Mouse (Mus musculus): Measurements from ENCODE around the gene Ly6g6f. TPM values are rescaled to one million over a fixed set of nuclear protein-coding genes. Genes with fewer than 3 reads are reported as not detected.

Gene Ly6g6f
- polyA plus RNA-seq, 1 experiment from 2014 or later, result 1.1 TPM

DNA sequence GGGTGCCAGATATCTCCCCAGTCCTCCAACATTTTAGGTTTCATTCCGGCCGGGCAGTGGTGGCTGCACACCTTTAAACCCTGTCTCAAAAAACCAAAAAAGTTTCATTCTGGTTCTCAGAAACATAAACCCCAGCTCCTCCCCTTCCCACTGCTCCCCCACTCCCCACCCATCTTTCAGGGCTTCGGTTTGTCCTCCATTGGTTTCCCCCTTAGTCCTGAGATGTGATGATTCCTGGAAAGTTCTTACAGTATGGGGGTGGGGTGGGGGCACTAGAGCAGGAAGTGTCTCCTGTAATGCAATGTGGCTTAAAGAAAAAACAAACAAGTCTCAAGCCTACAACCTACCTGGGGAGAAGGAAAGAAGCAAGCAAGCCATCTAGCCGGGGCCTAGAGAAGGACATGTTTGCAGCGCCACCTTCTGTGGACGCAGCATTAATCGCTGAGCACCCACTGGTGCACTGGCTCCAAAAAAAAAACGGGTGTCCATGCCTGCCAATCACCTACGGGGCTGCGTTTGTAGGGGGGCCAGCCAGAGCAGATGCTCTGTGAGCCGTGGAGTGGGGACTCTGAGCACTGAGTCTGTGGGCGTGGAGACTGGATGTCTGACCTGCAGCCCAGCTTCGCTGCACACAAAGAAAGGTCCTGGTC, 20.5 kb upstream of the Ly6g6f start:
- peaks cover 24% of the 10 kb centered on the region for H3K4me1 ChIP-seq (replicated peaks)
- H3K27ac ChIP-seq (ENCODE audit: poor library complexity, severe bottlenecking), result no peak overlapping the region
- WGBS, result 29% methylated on average over 13 of the region's 13 CpGs
- peak overlapping the region; percentile 29; the same call in 1 of the 2 replicates for H3K4me2 ChIP-seq
- no peak for ATAC-seq (ENCODE audit: insufficient number of reproducible peaks, low FRiP score)
- peaks cover 31% of the 10 kb centered on the region for H3K36me3 ChIP-seq
- no peak overlapping the region for H3K4me3 ChIP-seq
- H3K9me3 ChIP-seq (replicated peaks), result no peaks in the 10 kb centered on the region
- H3K27me3 ChIP-seq (replicated peaks), result no peaks in the 10 kb centered on the region
- H3K9ac ChIP-seq, result peak overlapping the region; percentile 52

DNA sequence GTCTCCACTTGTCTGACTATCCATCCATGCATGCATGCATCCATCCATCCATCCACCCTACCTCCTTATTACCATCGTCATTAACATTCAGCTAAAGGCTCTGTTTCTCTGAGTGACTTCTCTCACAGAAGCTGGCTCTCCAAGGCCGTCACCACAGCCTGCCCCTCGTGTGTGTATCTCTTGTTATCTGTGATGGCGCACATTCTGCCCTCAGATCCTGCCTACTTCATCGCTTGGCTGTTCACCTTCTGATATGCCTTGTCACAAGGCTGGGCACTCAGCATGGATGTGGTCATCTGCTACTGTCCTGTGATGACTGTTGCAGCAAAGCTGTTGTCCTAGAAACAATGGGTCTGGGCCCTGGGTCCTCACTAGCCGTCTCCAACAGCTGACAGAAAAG, 19.3 kb upstream of the Ly6g6f start:
- no peak for ATAC-seq (ENCODE audit: insufficient number of reproducible peaks, low FRiP score)
- WGBS, result 52% methylated on average over 6 of the region's 6 CpGs
- Histone ChIP-seq H3K4me3 (no peak overlapping the region), H3K36me3 (peaks cover 42% of the 10 kb centered on the region), H3K27ac (ENCODE audit: poor library complexity, severe bottlenecking) (no peak overlapping the region), H3K4me1 (replicated peaks) (peaks cover 29% of the 10 kb centered on the region), H3K9me3 (replicated peaks) (no peaks in the 10 kb centered on the region), H3K9ac (no peak overlapping the region), H3K4me2 (no peak overlapping the region), H3K27me3 (replicated peaks) (no peaks in the 10 kb centered on the region)

- Histone ChIP-seq H3K4me2 (no peak overlapping the region), H3K4me1 (replicated peaks) (peaks cover 29% of the 10 kb centered on the region), H3K9me3 (replicated peaks) (no peaks in the 10 kb centered on the region), H3K4me3 (no peak overlapping the region), H3K27me3 (replicated peaks) (no peaks in the 10 kb centered on the region), H3K27ac (ENCODE audit: poor library complexity, severe bottlenecking) (no peak overlapping the region), H3K9ac (no peak overlapping the region), H3K36me3 (peaks cover 49% of the 10 kb centered on the region)
- 83% methylated on average over 7 of the region's 7 CpGs for WGBS
- no peak for ATAC-seq (ENCODE audit: insufficient number of reproducible peaks, low FRiP score)
Measured at GRCm38 (mm10) chr17:35104079-35104478, 18.7 kb upstream of the Ly6g6f start.

- no peaks in the 10 kb centered on the region for H3K9me3 ChIP-seq (replicated peaks)
- H3K4me3 ChIP-seq, result no peak overlapping the region
- H3K4me2 ChIP-seq, result no peak overlapping the region
- ATAC-seq (ENCODE audit: insufficient number of reproducible peaks, low FRiP score), result no peak
- H3K27me3 ChIP-seq (replicated peaks), result no peaks in the 10 kb centered on the region
- H3K27ac ChIP-seq (ENCODE audit: poor library complexity, severe bottlenecking), result no peak overlapping the region
- peaks cover 57% of the 10 kb centered on the region for H3K36me3 ChIP-seq
- no peak overlapping the region for H3K9ac ChIP-seq
- H3K4me1 ChIP-seq (replicated peaks), result peaks cover 29% of the 10 kb centered on the region
- 52% methylated on average over 6 of the region's 6 CpGs for WGBS
Measured at GRCm38 (mm10) chr17:35103221-35103690, 17.8 kb upstream of the Ly6g6f start.

GRCm38 (mm10) chr17:35102299-35102698, 16.9 kb upstream of the Ly6g6f start:
- Histone ChIP-seq H3K27me3 (replicated peaks) (no peaks in the 10 kb centered on the region), H3K9me3 (replicated peaks) (no peaks in the 10 kb centered on the region), H3K4me2 (no peak overlapping the region), H3K27ac (ENCODE audit: poor library complexity, severe bottlenecking) (no peak overlapping the region), H3K4me3 (no peak overlapping the region), H3K4me1 (replicated peaks) (peaks cover 29% of the 10 kb centered on the region), H3K36me3 (peaks cover 66% of the 10 kb centered on the region), H3K9ac (no peak overlapping the region)
- 69% methylated on average over 8 of the region's 8 CpGs for whole genome bisulfite sequencing
- ATAC-seq (ENCODE audit: insufficient number of reproducible peaks, low FRiP score), result no peak

- no peak overlapping the region for H3K4me2 ChIP-seq
- no peak for ATAC-seq (ENCODE audit: insufficient number of reproducible peaks, low FRiP score)
- no peaks in the 10 kb centered on the region for H3K9me3 ChIP-seq (replicated peaks)
- no peak overlapping the region for H3K9ac ChIP-seq
- H3K4me3 ChIP-seq, result no peak overlapping the region
- no peak overlapping the region for H3K27ac ChIP-seq (ENCODE audit: poor library complexity, severe bottlenecking)
- H3K36me3 ChIP-seq, result peaks cover 77% of the 10 kb centered on the region
- no peaks in the 10 kb centered on the region for H3K27me3 ChIP-seq (replicated peaks)
- WGBS, result 87% methylated on average over 11 of the region's 11 CpGs
- H3K4me1 ChIP-seq (replicated peaks), result peaks cover 29% of the 10 kb centered on the region
Measured at GRCm38 (mm10) chr17:35101161-35101560, 15.8 kb upstream of the Ly6g6f start.

DNA sequence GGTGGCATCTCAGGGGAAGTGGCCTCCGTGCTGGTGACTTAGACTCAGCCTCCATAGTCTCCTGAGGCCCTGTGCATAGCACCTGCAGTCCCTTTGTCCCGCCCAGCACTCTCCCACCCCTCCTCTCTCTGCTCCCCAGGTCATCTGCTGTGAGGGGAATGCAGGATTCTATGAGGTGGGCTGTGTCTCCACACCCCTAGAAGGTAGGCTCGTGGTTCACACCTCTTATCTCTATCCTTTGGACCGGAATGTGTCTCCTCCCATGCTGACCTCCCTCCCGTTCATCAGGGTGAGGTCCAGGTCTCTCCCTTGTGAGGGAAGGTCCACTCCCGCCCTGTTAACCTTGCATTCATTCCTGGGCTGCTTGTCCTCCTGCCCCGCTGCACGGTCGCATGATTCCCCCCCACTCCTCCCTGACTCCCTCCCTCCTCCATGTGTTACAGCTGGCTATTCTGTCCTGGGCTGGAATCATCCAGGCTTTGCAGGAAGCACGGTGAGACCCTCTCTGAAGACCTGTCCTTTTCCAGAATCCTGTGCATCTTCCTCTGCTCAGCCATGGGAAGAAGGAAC, 14.9 kb upstream of the Ly6g6f start:
- Histone ChIP-seq H3K27me3 (replicated peaks) (no peaks in the 10 kb centered on the region), H3K9me3 (replicated peaks) (no peaks in the 10 kb centered on the region), H3K9ac (0 out of 2 replicates have a peak overlapping the region, but pooled peaks have one; percentile 17), H3K4me3 (no peak overlapping the region), H3K27ac (ENCODE audit: poor library complexity, severe bottlenecking) (no peak overlapping the region), H3K4me1 (replicated peaks) (peaks cover 29% of the 10 kb centered on the region), H3K36me3 (peaks cover 86% of the 10 kb centered on the region), H3K4me2 (no peak overlapping the region)
- ATAC-seq (ENCODE audit: insufficient number of reproducible peaks, low FRiP score), result no peak
- 52% methylated on average over 10 of the region's 10 CpGs for WGBS

DNA sequence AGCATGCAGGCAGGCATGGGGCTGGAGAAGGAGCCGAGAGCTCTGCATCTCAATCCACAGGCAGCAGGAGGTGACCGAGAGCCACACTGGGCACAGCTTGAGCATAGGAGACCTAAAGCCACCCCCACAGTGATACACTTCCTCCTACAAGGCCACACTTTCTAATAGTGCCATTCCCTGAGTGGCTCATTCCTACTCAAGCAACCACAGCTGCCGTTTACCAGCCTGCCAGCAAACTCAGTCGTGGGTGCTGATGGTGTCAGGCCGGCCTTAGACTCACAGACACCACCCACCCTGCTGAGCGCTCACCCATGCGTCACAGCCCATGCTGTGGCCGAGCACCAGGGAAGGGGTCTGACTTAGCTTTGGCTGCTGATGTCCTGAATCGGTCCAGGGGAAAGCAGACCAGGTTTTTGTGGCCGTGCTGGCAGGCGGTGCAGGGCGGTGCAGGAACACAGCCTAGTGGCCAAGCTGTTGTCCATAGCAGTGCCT, 11.8 kb upstream of the Ly6g6f start:
- no peak overlapping the region for H3K27ac ChIP-seq (ENCODE audit: poor library complexity, severe bottlenecking)
- 88% methylated on average over 12 of the region's 12 CpGs for WGBS
- H3K9me3 ChIP-seq (replicated peaks), result no peaks in the 10 kb centered on the region
- no peak for ATAC-seq (ENCODE audit: insufficient number of reproducible peaks, low FRiP score)
- H3K4me2 ChIP-seq, result no peak overlapping the region
- no peak overlapping the region for H3K4me3 ChIP-seq
- peaks cover 21% of the 10 kb centered on the region for H3K4me1 ChIP-seq (replicated peaks)
- no peak overlapping the region for H3K9ac ChIP-seq
- no peaks in the 10 kb centered on the region for H3K27me3 ChIP-seq (replicated peaks)
- H3K36me3 ChIP-seq, result peaks cover 96% of the 10 kb centered on the region

- 81% methylated on average over 12 of the region's 12 CpGs for WGBS
- Histone ChIP-seq H3K9me3 (replicated peaks) (no peaks in the 10 kb centered on the region), H3K36me3 (peaks cover 96% of the 10 kb centered on the region), H3K9ac (peak overlapping the region; percentile 38; the same call in 1 of the 2 replicates), H3K27ac (ENCODE audit: poor library complexity, severe bottlenecking) (no peak overlapping the region), H3K4me3 (no peak overlapping the region), H3K4me1 (replicated peaks) (peaks cover 16% of the 10 kb centered on the region), H3K4me2 (no peak overlapping the region), H3K27me3 (replicated peaks) (no peaks in the 10 kb centered on the region)
- no peak for ATAC-seq (ENCODE audit: insufficient number of reproducible peaks, low FRiP score)
Measured at GRCm38 (mm10) chr17:35096597-35096996, 11.2 kb upstream of the Ly6g6f start.

DNA sequence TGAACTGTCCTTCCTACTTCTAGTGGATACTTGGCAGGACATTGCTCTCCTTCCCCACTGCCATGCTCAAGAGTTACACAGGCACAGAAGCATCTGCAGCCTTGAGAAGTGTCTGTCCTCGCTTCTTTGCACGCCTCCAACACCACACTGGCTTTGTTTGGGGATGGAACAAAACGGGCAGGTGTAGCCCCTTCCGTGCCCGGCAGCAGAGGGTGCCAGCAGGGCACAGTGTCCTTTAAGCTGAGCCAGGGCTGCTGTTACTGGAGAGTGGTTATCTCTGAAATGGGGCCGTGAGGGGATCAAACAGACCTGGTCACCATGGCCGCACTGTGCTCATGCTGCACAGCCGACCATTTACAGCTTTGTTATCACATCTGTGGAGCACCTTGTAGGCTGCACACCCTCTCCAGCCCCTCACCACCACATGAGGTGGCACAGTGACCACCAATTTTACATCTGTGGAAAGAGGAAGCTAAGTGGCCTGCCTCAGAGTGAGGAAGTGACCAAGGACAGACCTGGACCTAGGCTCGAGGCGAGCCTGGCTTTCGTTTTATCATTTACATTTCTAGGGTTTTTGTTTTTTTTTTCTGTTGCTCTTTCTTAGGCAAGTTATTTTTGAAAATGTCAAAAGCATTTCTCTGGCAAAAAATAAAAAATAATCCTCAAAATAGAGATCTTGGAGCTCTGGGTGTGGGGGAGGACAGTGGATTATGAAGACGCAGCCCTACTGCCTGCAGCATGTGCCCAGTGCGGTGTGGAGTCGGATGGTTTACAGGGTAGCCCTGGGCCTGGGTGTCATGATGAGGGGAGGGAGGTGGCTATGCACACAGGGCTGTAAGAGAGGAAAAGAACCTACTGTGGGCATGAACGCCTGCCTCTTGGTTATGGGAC, 9.3 kb upstream of the Ly6g6f start:
- H3K4me3 ChIP-seq, result no peak overlapping the region
- H3K4me2 ChIP-seq, result no peak overlapping the region
- peaks cover 90% of the 10 kb centered on the region for H3K36me3 ChIP-seq
- H3K27me3 ChIP-seq (replicated peaks), result no peaks in the 10 kb centered on the region
- 72% methylated on average over 15 of the region's 15 CpGs for WGBS
- H3K9me3 ChIP-seq (replicated peaks), result no peaks in the 10 kb centered on the region
- H3K9ac ChIP-seq, result 0 out of 2 replicates have a peak overlapping the region, but pooled peaks have one; percentile 11
- ATAC-seq (ENCODE audit: insufficient number of reproducible peaks, low FRiP score), result no peak
- no peak overlapping the region for H3K27ac ChIP-seq (ENCODE audit: poor library complexity, severe bottlenecking)
- peaks cover 18% of the 10 kb centered on the region for H3K4me1 ChIP-seq (replicated peaks)
